Mouse (Mus musculus) 3134 (cell line): Measurements from ENCODE around the gene Sgsh.

Source experiments
- DNase-seq: peaks from one replicate; pipeline ENCODE4 v3.0.0-alpha.2; 2011; ENCODE audit warnings: low spot score; ENCODE audit not compliant: insufficient read length; ENCODE audit errors: extremely low read depth

The Sgsh gene

DNA sequence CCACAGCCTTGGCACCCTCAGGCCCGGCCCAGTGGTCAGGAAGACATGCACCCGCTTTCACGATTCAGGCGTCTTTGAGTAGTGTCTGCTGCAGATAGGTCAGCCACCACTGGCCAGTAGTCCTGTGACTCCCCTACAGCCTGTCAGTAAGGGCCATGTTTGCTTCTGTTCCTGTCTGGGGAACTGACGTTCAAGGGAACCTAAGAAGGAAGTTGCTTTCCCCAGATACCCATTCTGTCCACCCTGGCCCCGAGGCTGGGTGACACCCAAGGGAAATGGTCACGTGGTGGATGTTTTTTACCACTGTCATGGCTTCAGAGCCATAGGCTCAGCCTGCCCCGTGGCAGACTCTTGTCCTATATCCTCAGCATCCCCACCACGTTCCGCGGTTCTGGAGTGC, 22.0 kb upstream of the Sgsh start:
- DNase-seq = no peak

DNA sequence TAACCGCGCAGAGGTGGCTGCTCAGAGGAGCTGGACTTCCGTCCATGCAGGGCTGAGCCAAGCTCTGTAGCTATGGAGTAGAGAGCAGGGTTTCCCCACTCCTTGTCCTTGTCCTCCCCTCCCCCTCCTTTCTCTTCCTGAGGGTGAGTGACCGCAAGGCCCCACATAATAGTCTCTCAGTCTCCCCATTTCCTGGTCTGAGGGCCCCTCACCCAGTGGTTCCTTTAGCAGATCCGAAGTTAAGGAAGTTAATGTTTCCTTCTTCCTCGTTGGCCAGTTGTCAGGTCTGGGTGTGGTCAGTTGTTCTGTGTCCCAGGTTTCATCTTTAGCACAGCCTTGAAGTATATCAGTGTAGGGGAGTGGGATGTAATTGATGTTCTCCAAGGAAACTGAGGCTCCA, 20.1 kb upstream of the Sgsh start:
- no peak for DNase-seq

DNA sequence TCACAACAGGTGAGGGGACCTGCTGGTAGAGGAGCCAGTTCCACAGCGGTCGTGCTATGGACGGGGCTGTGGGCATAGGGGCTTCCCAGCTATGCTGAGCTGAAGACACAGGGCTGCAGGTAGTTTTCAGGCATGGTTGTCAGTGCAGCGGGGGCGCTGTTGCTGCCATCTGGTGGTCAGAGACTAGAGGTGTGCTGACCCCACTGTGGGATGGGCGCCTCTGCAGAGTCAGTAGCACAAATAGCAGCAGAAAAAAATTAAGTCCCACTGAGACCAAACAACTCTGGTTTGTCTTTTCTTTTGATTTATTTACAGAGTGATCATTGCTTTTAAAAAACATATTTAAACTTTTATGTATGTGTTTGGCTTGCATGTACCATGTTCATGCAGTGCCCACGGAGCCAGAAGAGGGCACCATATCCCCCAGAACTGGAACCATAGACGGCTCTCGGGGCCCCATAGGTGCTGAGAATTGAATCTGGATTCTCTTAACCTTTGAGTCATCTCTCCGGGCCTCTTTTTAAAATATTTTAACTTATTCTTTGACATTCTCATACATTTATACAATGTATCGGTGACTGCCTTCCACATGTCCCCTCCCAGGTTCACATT, 8.3 kb upstream of the Sgsh start:
- DNase-seq = peak; percentile 55

DNA sequence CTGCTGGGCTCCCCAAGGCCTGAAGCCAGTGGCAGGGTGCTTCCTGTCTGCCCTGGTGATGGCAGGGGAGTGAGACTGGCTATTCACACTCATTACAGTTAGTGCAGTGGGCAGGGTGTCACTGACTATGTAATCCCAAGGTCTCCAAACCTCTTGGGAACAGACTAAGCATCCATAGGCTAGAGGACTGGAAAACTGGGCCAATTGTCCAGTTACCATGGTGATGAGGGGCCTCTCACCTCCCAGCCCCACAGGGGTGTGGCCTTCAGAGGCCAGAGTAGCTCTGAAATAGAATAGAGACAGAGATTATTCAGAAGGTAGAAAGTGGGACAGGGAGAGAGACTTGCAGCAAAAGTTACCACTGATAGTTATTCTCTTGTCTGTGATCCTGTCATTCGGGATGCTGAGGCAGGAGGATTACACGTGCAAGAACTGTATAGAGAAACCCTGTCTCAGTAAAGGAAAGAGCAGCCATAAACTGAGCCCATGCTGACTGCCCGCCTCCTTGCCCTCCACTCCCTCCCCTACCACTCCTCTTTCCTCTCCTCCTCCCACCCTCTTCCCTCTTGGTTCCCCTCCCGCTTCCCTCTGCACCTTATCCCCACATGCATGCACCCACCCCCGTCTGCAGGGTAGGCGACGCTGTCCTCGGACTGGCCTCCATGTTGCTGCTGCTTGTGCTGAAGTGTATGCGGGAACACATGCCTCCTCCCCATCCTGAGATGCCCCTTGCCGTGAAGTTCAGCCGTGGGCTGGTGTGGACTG, 7.6 kb upstream of the Sgsh start:
- no peak for DNase-seq

DNA sequence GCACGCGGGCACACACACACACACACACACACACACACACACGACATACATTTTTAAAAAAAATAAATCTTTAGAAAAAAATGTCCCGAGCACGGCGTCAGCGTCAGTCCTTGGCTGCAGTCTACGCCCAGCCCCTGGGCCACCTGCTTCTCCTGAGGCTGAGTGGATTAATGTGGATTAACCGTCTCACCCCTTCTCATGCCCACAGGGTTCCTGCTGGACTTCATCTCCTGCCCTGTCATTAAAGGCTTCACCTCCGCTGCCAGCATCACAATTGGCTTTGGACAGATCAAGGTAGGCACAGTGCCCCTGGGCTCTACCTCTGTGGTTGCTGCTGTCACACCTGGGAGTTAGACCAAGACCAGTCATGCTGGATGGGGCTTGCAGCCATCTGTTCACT, 3.8 kb upstream of the Sgsh start:
- no peak for DNase-seq

DNA sequence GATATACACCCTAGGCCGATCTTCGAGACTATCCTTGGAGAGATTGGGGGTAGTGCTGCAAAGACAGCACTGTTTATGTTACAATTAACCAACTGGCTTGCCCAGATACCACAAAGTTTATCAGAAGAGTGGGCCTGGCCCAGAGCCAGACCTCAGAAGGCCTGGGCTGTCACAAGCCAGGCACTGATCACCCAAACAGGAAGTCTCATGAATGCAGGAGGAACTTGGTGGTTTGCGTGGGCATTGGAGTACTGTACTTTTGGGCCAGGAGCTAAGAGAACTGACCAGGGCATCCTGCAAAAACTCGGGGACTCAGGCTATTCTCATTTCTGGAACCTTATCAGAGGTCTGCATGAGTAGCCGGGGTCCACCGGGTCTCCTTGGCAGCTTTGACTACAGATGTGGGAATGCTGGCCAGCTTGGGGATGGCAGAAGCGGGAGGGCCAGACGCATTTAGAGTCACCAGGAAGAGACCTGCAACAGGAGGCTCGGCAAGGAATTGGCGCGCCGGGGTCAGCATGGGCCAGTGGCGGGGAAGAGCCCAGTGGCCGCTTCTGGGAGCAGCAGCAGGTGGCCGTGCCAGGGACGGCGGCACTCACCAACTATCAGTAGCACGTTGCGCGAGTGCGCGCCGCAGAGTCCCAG, 416 bp downstream of the Sgsh start:
- DNase-seq = no peak

DNA sequence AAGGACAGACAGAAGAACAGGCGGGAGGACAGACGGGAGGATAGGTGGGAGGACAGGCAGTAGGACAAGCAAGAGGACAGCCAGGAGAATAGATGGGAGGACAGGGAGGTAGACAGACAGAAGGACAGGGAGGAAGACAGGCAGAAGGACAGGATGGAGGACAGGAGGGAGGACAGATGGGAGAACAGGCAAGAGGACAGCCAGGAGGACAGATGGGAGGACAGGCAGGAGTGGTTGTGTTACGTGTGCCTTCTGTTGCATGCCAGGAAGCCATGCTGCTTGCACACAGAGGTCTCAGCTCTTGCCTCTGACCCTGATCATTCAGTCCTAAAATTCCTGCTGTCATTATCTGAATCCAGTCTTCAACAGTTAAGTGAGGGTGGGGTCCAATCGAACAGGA, 1.4 kb downstream of the Sgsh start:
- no peak for DNase-seq

DNA sequence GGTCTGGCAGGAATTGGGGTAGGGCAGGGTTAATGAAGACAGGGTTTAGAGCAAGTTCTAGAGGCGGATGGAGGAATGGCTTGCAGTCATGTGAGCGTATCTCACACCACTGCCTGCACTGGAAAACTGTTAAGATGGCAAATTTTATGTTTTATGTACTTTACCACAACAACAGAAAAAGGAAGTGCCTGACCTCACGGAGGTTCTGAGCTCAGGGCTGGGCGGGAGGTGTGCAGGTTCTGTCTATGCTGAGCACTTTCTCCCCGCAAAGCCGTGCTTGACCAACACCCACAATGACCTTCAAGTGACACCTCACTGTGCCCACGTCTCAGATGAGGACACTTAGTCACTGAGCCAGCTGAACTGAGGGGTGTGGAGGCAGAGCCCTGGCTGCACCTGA, 3.2 kb downstream of the Sgsh start:
- no peak for DNase-seq

DNA sequence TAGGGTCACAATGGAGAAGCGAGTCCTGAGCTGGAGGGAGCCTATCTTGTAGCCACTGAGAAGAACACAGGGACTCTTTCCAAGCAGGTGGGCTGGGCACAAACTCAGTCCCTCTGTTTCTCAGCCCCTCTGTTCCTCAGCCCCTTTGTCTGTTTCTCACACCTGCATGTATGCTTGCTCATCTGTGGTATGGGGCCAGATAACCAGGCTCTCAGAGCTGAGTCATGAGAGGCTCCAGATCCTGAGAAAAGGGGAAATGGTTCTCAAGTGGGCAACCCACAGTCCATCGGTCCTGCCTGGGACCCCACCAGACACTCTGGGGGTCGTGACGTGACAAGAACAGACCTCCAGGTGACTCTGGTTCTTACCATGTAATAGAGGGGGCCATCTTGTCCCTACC, 8.2 kb downstream of the Sgsh start:
- no peak for DNase-seq

DNA sequence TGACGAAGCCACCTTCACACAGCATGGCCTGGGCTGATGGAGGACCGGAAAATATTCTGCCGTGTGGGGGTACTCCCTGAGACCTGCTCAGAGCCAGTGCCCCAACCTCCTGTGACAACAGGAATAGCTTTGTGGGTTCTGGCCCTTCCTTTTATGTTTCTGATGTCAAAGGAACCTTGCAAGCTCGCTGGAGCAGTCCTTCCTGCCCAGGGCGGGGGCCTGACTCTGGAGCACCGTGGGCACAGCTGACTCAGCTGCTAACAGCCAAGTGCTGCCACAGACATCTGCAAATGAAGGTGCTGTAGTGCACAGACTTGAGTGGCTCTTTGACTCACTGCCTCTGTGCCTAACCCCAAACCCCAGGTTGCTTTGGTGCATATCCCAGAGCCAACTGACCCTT, 10.5 kb downstream of the Sgsh start:
- DNase-seq = no peak

DNA sequence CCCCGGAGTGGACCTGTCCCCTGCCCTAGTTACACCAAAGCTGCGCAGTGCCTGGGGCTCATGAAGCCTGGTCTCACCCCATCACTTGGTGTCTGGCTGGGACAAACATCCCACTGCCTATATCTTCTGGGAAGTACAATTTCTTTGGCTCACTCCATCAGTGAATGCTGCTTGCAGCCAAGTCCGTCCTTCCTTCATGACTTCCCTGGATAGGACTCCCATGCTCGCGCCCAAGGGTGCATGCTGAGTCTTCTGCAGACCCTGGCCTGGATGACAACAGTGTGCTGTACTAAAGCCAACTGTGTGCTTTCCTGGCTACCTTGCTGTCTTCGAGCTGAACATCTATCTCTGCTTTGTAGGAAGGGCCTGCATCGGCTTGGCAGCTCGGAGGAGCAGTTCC, 11.2 kb downstream of the Sgsh start:
- no peak for DNase-seq

DNA sequence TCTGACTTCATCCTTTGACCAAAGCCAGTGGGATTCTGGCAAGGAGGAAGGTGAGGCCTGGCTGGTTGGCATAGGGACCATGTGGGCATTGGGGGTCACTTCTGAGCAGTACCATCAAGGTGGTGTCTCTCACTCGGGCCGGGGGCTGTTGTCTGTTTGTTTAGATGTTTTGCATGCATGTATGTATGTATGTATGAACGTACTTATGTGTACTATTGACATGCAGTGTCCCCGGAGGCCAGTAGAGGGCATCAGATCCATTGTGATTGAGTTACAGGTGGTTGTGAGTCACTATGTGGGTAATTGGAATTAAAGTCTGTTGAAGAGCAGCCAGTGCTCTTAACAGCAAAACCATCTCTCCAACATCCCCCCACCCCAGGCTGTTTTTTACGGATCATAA, 15.7 kb downstream of the Sgsh start:
- DNase-seq = peak; percentile 57

DNA sequence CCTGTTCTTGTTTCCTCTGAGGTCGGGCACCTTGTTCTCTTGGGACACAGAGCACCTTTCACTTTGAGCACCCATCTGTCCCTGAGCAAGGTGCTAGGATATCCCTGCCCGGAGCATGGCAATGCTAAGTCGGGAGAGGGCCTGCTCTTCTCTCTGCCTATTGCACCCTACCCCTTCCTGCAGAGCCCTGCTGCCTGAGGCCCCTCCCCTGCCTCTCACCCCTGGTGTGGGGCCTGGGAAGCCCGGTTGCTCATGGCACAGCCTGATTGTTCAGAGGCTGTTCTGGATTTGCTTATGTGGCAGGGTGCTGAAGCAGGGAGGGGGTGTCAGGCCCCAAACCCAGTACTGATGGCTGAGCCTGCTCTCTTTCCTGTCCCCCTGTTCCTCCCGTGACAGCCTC, 16.2 kb downstream of the Sgsh start:
- DNase-seq = no peak

DNA sequence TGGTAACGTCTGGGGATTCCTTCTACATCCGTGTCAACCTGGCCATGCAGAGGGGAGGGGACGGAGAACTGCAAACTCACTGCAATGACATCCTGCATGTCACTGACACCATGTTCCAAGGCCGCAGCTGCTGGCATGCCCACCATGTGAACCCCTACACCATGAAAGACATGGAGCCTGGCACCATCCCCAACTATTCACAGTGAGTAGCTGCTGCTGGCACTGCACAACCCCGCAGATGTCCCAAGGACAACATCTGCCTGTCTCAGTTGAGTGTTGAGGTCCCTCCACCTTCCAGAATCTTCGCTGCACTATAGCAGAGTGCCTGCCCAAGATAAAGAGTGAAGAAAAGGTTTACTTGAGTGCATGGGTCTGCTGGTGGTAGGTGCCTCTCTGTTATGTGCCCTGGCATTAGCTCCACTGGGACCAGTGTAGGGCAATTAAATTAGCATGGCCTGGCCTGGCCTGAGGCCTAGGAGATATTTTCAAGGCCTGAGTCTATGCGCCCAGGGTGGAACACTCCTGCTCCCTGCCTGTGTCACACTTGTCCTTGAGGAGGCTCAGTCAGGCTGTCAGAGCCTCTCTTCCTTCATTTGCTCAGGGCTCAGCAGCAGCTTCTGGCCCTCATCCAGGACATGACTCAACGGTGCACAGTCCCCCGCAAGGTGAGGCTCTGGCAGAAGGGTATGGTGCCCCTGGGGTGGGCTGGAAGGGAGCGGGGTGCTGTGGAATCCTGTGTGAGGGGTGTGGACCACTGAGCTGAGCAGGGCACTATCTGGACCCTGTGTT, 16.9 kb downstream of the Sgsh start:
- DNase-seq = peak; percentile 51

DNA sequence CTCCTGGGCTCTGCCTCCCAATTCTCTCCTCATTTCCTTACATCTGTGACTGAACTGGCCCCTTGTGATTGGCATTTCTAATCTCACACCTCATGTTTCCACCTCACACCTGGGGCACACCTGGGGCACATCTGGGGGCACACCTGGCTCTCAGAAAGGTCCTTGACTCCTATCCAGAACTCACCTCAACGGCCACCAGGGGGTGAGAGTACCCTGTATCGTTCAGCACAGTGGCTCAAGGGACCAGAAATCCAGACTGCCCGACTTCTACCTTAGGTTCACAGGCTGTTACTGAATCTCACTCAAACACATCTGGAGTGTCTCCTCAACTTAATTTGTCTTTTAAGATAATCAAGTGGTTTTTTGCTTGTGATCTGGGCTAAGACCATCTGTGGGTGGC, 23.4 kb downstream of the Sgsh start:
- no peak for DNase-seq

DNA sequence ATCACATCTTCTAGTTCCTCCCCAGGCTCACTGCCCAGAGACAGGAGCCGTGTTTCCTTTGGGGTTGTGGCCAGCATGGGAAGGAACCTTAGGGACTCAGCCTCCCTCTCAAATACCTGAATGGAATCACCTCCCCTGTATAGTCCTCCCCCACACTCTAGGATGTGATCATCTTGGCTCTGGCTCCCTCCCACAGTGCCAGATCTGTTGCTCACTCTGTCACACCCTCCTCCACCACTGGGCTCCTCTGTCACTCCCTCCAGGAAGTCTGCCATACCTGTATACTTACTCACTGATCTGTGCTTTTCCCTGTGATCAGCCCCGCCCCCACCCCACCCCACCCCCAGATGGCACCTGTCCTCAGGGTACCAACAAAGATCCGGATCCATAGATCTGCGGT, 24.7 kb downstream of the Sgsh start:
- DNase-seq = no peak

DNA sequence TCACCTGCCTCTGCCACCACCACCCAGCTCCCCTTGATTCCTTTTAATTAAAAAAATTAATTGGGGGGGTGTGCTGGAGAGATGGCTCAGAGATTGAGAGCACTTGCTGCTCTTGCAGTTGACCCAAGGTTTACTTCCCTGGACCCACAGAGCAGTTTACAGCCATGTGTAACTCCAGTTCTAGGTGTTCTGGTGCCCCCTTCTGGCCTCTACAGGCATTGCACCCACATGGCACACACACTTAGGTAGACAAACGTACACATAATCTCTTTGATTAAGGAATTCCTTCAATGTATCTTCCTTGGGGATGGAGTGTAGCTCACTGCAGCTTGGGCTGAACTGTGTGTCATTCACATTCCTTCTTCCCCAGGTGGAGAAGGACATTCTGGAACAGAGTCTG, 30.3 kb downstream of the Sgsh start:
- DNase-seq = no peak

DNA sequence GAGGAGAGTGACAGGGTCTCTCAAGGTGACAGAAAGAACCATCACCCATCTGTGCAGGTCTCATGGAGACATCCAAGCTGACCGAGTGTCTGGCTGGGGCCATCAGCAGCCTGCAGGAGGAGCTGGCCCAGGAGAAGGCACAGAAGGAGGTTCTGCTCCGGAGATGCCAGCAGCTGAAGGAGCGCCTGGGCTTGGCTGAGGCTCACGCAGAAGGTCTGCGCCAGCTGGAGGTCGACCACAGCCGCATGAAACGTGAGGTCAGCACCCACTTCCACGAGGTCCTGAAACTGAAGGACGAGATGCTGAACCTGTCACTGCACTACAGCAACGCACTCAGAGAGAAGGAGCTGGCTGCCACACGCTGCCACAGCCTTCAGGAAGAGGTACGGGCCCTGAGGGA, 32.8 kb downstream of the Sgsh start:
- no peak for DNase-seq

DNA sequence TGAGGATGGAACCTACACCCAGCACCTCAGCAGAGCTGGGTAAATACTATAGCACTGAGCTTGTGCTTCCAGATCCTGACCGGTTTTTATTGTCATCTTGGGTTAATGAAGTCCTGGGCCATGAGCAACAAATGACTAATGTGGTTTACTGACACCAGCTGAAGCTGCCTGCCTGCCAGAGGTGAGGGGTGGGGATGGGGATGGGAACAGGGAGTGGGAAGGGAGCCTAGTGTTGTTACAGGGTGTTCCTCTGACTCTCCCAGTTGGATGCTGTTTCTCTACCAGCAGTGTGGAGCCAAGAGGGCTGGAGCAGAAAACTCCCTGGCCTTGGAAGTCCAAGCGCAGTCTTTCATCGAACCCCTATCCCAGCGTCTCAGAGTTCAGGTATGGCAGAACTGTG, 38.6 kb downstream of the Sgsh start:
- peak; percentile 26 for DNase-seq

DNA sequence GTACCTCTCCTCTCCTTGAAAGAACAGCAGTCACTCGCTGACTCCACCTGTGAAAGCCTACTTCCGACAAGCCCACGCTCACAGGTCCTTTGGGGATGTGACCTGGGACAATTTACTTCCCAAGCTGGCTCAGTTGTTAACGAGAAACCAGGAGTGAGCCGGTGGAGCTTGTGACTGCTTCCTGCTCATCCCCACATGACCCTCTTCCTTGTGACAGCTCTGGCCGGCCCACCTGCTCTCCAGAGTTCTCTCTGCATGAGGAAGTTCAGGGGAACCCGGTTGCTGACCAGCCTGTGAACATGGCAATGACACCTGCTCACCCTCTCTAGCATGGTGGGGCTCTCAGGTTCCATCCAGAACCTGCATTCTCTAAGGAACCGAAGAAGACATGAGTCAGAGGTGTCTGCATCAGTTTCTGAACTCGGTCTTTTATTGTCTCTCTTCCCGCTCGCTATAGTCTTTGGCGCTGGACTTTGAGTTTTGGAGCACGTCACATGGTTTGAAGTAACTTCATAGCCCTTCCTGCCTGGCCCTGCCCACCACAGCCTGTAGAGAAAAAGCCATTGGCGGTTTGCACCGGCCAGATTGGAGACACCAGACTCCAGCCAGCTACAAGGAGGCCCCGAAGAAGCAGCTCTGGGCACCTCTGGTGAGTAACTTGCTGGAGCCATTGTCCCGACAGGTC, 40.9 kb downstream of the Sgsh start:
- no peak for DNase-seq

DNA sequence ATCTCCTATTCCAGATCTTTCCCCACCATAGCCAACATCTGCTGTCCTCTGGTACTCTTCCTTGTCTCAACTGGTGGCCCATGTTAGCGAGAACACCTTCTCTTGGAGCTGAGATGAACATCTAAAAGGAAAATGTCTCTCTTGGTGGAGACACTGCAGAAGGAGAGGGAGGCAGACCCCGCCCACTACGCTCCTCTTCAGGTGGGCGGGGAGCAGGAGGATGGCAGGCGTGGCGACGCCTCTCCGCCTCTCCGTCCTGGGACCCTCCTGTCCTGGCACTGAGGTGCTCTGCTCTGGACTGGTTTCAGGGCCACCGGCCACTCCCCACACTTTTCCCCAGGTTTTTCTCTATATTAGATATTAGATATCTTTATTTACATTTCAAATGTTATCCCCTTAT, 44.7 kb downstream of the Sgsh start:
- no peak for DNase-seq
